Mouse (Mus musculus) limb, embryonic 14.5 days (tissue): ENCODE results near the gene Ankrd63. TPM values are rescaled to one million over a fixed set of nuclear protein-coding genes. Genes with fewer than 3 reads are reported as not detected.

Experiments
- ATAC-seq: fragments of 200-750 bp; cut with Nextera tagmentation; 2 replicates; pipeline ENCODE4 v1.8.0; 2017; ENCODE audit warnings: low read depth, moderate number of reproducible peaks, moderate TSS enrichment; ENCODE audit not compliant: low FRiP score
- DNase-seq: peaks from one replicate; pipeline ENCODE4 v3.0.0-alpha.2; 2015; ENCODE audit warnings: low spot score
- H3K27ac ChIP-seq: fragments of 300-500 bp; sonication (generic); replicated peaks from 2 replicates; pipeline ENCODE4 v1.5.1; 2014; ENCODE audit warnings: low read depth, mild to moderate bottlenecking, low read length, moderate library complexity, mixed read lengths
- H3K27me3 ChIP-seq: fragments of 300-500 bp; sonication (generic); 2 replicates; pipeline ENCODE4 v1.6.1; 2014; ENCODE audit warnings: low read length, mixed read lengths; ENCODE audit not compliant: control insufficient read depth, insufficient read depth
- H3K36me3 ChIP-seq: fragments of 300-500 bp; sonication (generic); 2 replicates; pipeline ENCODE4 v1.6.1; 2014; ENCODE audit warnings: mild to moderate bottlenecking, low read length, moderate library complexity, mixed read lengths; ENCODE audit not compliant: control insufficient read depth, insufficient read depth
- H3K4me1 ChIP-seq: fragments of 300-500 bp; sonication (generic); 2 replicates; pipeline ENCODE4 v1.6.1; 2014; ENCODE audit warnings: antibody characterized with exemption, low read length, mixed read lengths; ENCODE audit not compliant: control insufficient read depth, insufficient read depth
- H3K4me2 ChIP-seq: fragments of 300-500 bp; sonication (generic); replicated peaks from 2 replicates; pipeline ENCODE4 v1.6.1; 2014; ENCODE audit warnings: low read depth, mild to moderate bottlenecking, low read length, moderate library complexity; ENCODE audit not compliant: severe bottlenecking
- H3K4me3 ChIP-seq: fragments of 300-500 bp; sonication (generic); replicated peaks from 2 replicates; pipeline ENCODE4 v1.5.1; 2014; ENCODE audit warnings: low read length
- H3K9ac ChIP-seq: fragments of 300-500 bp; sonication (generic); 2 replicates; pipeline ENCODE4 v1.6.1; 2014; ENCODE audit warnings: mild to moderate bottlenecking, low read depth, low read length, moderate library complexity; ENCODE audit not compliant: severe bottlenecking
- H3K9me3 ChIP-seq: fragments of 300-500 bp; sonication (generic); 2 replicates; pipeline ENCODE4 v1.6.1; 2016; ENCODE audit warnings: low read length; ENCODE audit not compliant: control insufficient read depth
- POLR2A ChIP-seq: fragments of 200-500 bp; IDR thresholded peaks from 2 replicates; pipeline ENCODE4 v1.8.0; 2012; ENCODE audit warnings: inconsistent platforms, mild to moderate bottlenecking, moderate library complexity, borderline replicate concordance; ENCODE audit not compliant: insufficient read depth, insufficient read length; ENCODE audit errors: extremely low read depth
- WGBS: fragments of 180-500 bp; shearing (Covaris S2); extraction: QIAGEN DNeasy Blood & Tissue Kit; methylation state at CpG from one replicate; pipeline ENCODE4 v1.1.7; 2014; 5-methylcytosine and 5-hydroxymethylcytosine counted together
- polyA plus RNA-seq, 2 experiments: library from polyadenylated mRNA; depleted of rRNA in 1 of 2; stranded (reverse) in 1 of 2; unstranded in 1 of 2; fragments of >200 nt; fragmentation: Nextera tagmentation in 1 of 2; extraction: Ambion mirVana in 1 of 2; gene quantifications; 2 replicates each; pipeline versions ENCODE4 v1.2.1 to v1.2.3; 2012 to 2014

Ankrd63 gene
- polyA plus RNA-seq, 2 experiments = 0.10 TPM; not detected in 1

DNA sequence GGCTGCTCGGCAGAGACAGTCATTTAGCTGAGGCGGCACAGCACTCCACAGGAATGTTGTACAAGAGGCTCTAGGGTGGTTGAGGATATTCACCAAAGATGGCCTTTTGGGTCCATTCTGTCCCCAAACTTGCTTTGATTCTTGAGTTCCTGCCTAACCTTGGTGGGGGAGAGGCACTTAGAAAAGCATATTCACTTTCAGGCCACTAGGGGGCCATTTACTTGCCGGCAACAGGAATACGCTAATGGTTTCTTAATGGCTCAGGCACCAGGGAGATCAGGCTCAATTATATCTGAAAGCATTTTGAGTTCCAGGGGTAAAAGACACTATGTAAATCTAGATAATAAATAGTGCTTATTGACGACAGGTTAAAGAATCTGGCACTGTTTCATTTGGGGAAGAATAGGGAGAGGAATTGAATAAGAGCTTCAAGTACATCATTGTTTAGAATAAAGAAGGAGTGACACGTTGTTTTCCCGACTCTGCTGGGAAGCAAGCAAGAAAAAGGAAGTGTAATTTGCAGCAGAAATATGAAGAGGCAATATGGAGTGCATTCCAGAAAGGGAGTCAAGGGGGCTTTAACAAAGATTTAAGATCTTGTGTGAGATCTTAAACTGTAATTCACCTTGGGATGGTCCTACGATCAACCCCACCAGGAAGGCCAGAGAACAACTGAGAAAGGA lies 39.6 kb upstream of the Ankrd63 start:
- Histone ChIP-seq H3K4me3 (no peak overlapping the region), H3K9me3 (no peaks in the 10 kb centered on the region), H3K4me2 (no peak overlapping the region), H3K9ac (no peak overlapping the region), H3K27me3 (0 out of 2 replicates have a peak, but pooled peaks cover 12% of the 10 kb centered on the region), H3K4me1 (peaks cover 19% of the 10 kb centered on the region), H3K36me3 (no peaks in the 10 kb centered on the region), H3K27ac (no peak overlapping the region)
- 26% methylated on average over 8 of the region's 8 CpGs for WGBS
- DNase-seq (peak; percentile 54), ATAC-seq (no peak)
- TF ChIP-seq POLR2A = no peak

DNA sequence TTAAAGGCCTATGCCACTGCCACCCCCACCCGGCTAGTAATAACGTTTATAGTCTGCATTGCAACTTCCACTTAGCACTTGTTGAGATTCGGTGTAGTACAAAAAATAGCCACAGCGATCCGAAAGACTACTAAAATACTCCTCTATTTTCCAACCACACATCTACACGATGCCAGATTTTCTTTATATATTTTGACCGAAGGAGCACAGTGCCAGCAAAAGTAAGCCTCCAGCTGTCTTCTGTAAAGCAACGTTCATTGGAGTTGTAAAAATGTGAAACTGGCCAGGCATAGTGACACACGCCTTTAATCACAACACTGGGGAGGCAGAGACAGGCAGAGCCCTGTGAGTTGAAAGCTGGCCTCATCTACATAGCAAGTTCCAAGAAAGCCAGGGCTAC lies 37.4 kb upstream of the Ankrd63 start:
- 47% methylated on average over 9 of the region's 9 CpGs for WGBS
- no peak for DNase-seq
- no peaks in the 10 kb centered on the region for H3K36me3 ChIP-seq
- 0 out of 2 replicates have a peak, but pooled peaks cover 12% of the 10 kb centered on the region for H3K27me3 ChIP-seq
- no peaks in the 10 kb centered on the region for H3K9me3 ChIP-seq
- H3K27ac ChIP-seq = no peak overlapping the region
- H3K4me3 ChIP-seq = no peak overlapping the region
- peaks cover 4% of the 10 kb centered on the region; the same call in 1 of the 2 replicates for H3K4me1 ChIP-seq
- TF ChIP-seq POLR2A = no peak
- ATAC-seq = no peak
- no peak overlapping the region for H3K9ac ChIP-seq
- no peak overlapping the region for H3K4me2 ChIP-seq

DNA sequence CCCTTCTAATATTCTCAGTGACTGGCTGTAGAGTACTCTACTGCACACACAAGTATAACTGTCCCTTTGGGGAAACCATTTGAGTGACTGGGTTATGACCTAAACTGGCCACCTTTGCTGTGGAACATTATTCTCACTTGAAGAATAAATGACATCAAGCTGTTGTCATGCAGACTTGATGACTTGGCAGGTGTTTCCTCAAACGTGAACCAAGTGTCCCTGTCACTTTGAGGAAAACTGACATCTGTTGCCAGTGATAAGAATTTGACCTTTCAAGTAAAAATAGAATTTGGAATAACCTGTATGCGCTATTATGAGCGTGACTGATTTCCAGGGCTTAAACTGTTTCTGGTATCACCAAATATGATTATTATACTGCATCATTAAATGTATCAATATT lies 36.6 kb upstream of the Ankrd63 start:
- Histone ChIP-seq H3K4me1 (peaks cover 4% of the 10 kb centered on the region; the same call in 1 of the 2 replicates), H3K36me3 (no peaks in the 10 kb centered on the region), H3K4me3 (no peak overlapping the region), H3K4me2 (no peak overlapping the region), H3K27me3 (0 out of 2 replicates have a peak, but pooled peaks cover 12% of the 10 kb centered on the region), H3K9me3 (no peaks in the 10 kb centered on the region), H3K9ac (no peak overlapping the region), H3K27ac (no peak overlapping the region)
- DNase-seq (no peak), ATAC-seq (no peak)
- 72% methylated on average over 3 of the region's 3 CpGs for WGBS
- no peak for TF ChIP-seq POLR2A

DNA sequence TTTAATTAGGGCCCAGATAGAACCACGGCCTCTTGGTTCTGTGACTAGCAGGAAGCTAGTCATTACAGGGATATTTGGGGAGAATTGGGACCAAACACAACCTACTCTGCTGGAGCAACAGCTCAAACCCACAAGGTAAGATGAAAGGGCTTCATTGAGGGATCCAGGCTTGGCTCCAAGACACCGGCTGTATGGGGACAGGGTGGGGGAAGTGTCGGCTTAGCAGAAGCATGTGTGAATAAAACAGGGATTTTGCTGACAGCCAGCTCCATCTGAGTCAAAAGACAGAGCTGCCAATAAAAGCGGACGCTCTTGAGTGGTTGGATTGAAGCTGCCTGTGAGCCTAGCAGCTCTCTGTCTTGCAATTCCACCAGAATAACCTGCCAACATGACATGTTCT lies 29.6 kb upstream of the Ankrd63 start:
- Histone ChIP-seq H3K27ac (no peak overlapping the region), H3K9me3 (no peaks in the 10 kb centered on the region), H3K4me3 (no peak overlapping the region), H3K4me2 (no peak overlapping the region), H3K36me3 (no peaks in the 10 kb centered on the region), H3K27me3 (0 out of 2 replicates have a peak, but pooled peaks cover 4% of the 10 kb centered on the region), H3K4me1 (peaks cover 5% of the 10 kb centered on the region), H3K9ac (no peak overlapping the region)
- ATAC-seq (no peak), DNase-seq (no peak)
- WGBS = 33% methylated on average over 5 of the region's 5 CpGs
- no peak for TF ChIP-seq POLR2A

DNA sequence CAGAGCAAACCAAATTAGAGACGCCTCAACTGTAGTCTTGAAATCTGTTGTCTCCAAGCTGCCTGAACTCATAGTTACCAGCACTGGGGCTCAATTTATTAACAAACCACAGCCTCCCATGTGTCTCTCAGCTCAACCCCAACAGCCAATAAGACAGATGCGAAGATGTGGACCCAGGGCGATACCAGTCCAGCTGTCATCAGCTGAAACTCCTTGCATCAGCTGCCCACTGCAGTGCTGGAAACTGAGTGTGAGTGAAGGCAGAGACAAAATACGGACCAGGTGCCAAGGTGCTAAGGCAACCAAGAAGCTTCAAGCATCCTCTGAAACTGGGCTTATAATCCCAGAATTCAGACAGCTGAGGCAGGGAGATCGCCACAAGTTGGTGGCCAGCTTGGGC lies 28.2 kb upstream of the Ankrd63 start:
- Histone ChIP-seq H3K9me3 (no peaks in the 10 kb centered on the region), H3K4me1 (peaks cover 10% of the 10 kb centered on the region), H3K4me2 (no peak overlapping the region), H3K9ac (no peak overlapping the region), H3K36me3 (no peaks in the 10 kb centered on the region), H3K27me3 (0 out of 2 replicates have a peak, but pooled peaks cover 4% of the 10 kb centered on the region), H3K27ac (no peak overlapping the region), H3K4me3 (no peak overlapping the region)
- WGBS = 84% methylated on average over 5 of the region's 5 CpGs
- ATAC-seq (no peak), DNase-seq (no peak)
- no peak for TF ChIP-seq POLR2A

DNA sequence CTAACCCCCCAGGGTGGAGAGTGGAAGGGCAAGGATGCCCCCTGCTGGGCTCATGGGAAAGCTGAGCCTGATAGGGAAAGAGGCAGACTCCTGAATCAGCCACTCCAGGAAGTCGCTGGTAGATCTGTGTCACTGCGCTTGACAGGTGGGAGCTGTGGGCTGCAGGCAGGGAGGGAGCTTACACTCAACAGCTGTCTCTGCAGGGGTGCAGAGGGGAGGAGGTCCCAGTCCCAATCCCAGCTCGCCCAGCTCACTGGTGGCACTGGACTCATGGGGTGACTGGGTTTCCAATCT lies 26.8 kb upstream of the Ankrd63 start:
- Histone ChIP-seq H3K9ac (no peak overlapping the region), H3K36me3 (no peaks in the 10 kb centered on the region), H3K4me2 (no peak overlapping the region), H3K27ac (no peak overlapping the region), H3K4me1 (peaks cover 10% of the 10 kb centered on the region), H3K9me3 (no peaks in the 10 kb centered on the region), H3K4me3 (no peak overlapping the region), H3K27me3 (0 out of 2 replicates have a peak, but pooled peaks cover 4% of the 10 kb centered on the region)
- TF ChIP-seq POLR2A = no peak
- ATAC-seq = 0 out of 2 replicates have a peak, but pooled peaks have one; percentile 34
- 7% methylated on average over 3 of the region's 3 CpGs for WGBS
- DNase-seq = peak; percentile 74
